Mouse (Mus musculus) midbrain, embryonic 14.5 days (tissue): Measurements from ENCODE around the gene Stoml3. TPM values are rescaled to one million over a fixed set of nuclear protein-coding genes. Genes with fewer than 3 reads are reported as not detected.

Source experiments
- ATAC-seq: fragments of 200-750 bp; cut with Nextera tagmentation; 2 replicates; pipeline ENCODE4 v1.8.0; 2017; ENCODE audit warnings: moderate number of reproducible peaks, moderate library complexity; ENCODE audit not compliant: low FRiP score, low TSS enrichment
- DNase-seq: peaks from one replicate; pipeline ENCODE4 v3.0.0-alpha.2; 2015
- H3K27ac ChIP-seq: fragments of 300-500 bp; sonication (generic); replicated peaks from 2 replicates; pipeline ENCODE4 v1.5.1; 2014; ENCODE audit warnings: mild to moderate bottlenecking, low read depth, low read length, moderate library complexity
- H3K27me3 ChIP-seq: fragments of 300-500 bp; sonication (generic); 2 replicates; pipeline ENCODE4 v1.6.1; 2014; ENCODE audit warnings: low read length, control low read depth, mixed read lengths; ENCODE audit not compliant: control insufficient read depth, insufficient read depth
- H3K36me3 ChIP-seq: fragments of 300-500 bp; sonication (generic); 2 replicates; pipeline ENCODE4 v1.6.1; 2014; ENCODE audit warnings: low read length, control low read depth; ENCODE audit not compliant: control insufficient read depth, insufficient read depth
- H3K4me1 ChIP-seq: fragments of 300-500 bp; sonication (generic); 2 replicates; pipeline ENCODE4 v1.6.1; 2014; ENCODE audit warnings: mild to moderate bottlenecking, antibody characterized with exemption, low read length, control low read depth; ENCODE audit not compliant: control insufficient read depth, insufficient read depth
- H3K4me2 ChIP-seq: fragments of 300-500 bp; sonication (generic); 2 replicates; pipeline ENCODE4 v1.6.1; 2014; ENCODE audit warnings: mild to moderate bottlenecking, low read length, moderate library complexity
- H3K4me3 ChIP-seq: fragments of 300-500 bp; sonication (generic); replicated peaks from 2 replicates; pipeline ENCODE4 v1.5.1; 2014; ENCODE audit warnings: low read depth, low read length
- H3K9ac ChIP-seq: fragments of 300-500 bp; sonication (generic); replicated peaks from 2 replicates; pipeline ENCODE4 v1.6.1; 2014; ENCODE audit warnings: mild to moderate bottlenecking, low read length, moderate library complexity
- H3K9me3 ChIP-seq: fragments of 300-500 bp; sonication (generic); 2 replicates; pipeline ENCODE4 v1.6.1; 2016; ENCODE audit warnings: low read length, control low read depth, mixed read lengths; ENCODE audit not compliant: control insufficient read depth
- WGBS: fragments of 180-500 bp; shearing (Covaris S2); extraction: QIAGEN DNeasy Blood & Tissue Kit; methylation state at CpG from one replicate; pipeline ENCODE4 v1.1.7; 2014; 5-methylcytosine and 5-hydroxymethylcytosine counted together
- polyA plus RNA-seq: library from polyadenylated mRNA; unstranded; fragments of >200 nt; fragmentation: Nextera tagmentation; extraction: Ambion mirVana; gene quantifications from 2 replicates; pipeline ENCODE4 v1.2.1, GENCODE M21; 2014

Stoml3 gene
- polyA plus RNA-seq, 1 experiment from 2014 or later: not detected

GRCm38 (mm10) chr3:53532091-53532490 lies 43.6 kb downstream of the Stoml3 start:
- Histone ChIP-seq H3K4me1 (no peaks in the 10 kb centered on the region), H3K27me3 (no peaks in the 10 kb centered on the region), H3K36me3 (no peaks in the 10 kb centered on the region), H3K4me3 (no peak overlapping the region), H3K9me3 (no peaks in the 10 kb centered on the region), H3K27ac (no peak overlapping the region), H3K9ac (no peak overlapping the region), H3K4me2 (no peak overlapping the region)
- DNase-seq (no peak), ATAC-seq (no peak)
- WGBS: 92% methylated on average over 6 of the region's 6 CpGs

- no peak overlapping the region for H3K4me2 ChIP-seq
- no peaks in the 10 kb centered on the region for H3K36me3 ChIP-seq
- H3K27me3 ChIP-seq: no peaks in the 10 kb centered on the region
- ATAC-seq (no peak), DNase-seq (no peak)
- H3K4me1 ChIP-seq: no peaks in the 10 kb centered on the region
- H3K4me3 ChIP-seq: no peak overlapping the region
- WGBS: 84% methylated on average over 7 of the region's 7 CpGs
- no peaks in the 10 kb centered on the region for H3K9me3 ChIP-seq
- no peak overlapping the region for H3K9ac ChIP-seq
- H3K27ac ChIP-seq: no peak overlapping the region
These were observed 64.2 kb downstream of the Stoml3 start for GRCm38 (mm10) chr3:53552691-53553090.

- Histone ChIP-seq H3K27ac (no peak overlapping the region), H3K9ac (no peak overlapping the region), H3K4me2 (no peak overlapping the region), H3K36me3 (no peaks in the 10 kb centered on the region), H3K4me3 (no peak overlapping the region), H3K4me1 (no peaks in the 10 kb centered on the region), H3K9me3 (no peaks in the 10 kb centered on the region), H3K27me3 (no peaks in the 10 kb centered on the region)
- no peak for ATAC-seq
- 71% methylated on average over 10 of the region's 10 CpGs for WGBS
- no peak for DNase-seq
These were observed 66.8 kb downstream of the Stoml3 start for GRCm38 (mm10) chr3:53555031-53555952.

GRCm38 (mm10) chr3:53557388-53558214 lies 69.1 kb downstream of the Stoml3 start:
- DNase-seq: peak; percentile 24
- no peak overlapping the region for H3K9ac ChIP-seq
- H3K36me3 ChIP-seq: no peaks in the 10 kb centered on the region
- H3K4me3 ChIP-seq: no peak overlapping the region
- 0 out of 2 replicates have a peak, but pooled peaks cover 6% of the 10 kb centered on the region for H3K4me1 ChIP-seq
- no peak for ATAC-seq
- no peak overlapping the region for H3K27ac ChIP-seq
- no peaks in the 10 kb centered on the region for H3K27me3 ChIP-seq
- 85% methylated on average over 16 of the region's 16 CpGs for WGBS
- H3K9me3 ChIP-seq: no peaks in the 10 kb centered on the region
- H3K4me2 ChIP-seq: no peak overlapping the region

Other genes starting within 250 kb of the Stoml3 start
- gene Nhlrc3, start 25.3 kb upstream of the Stoml3 start, polyA plus RNA-seq: 7.9 and 10.0 TPM in 2 replicates
- 20.9 and 21.8 TPM in 2 replicates for gene Proser1, start 25.0 kb upstream of the Stoml3 start, polyA plus RNA-seq
- gene Frem2, start 168.7 kb downstream of the Stoml3 start, polyA plus RNA-seq: 1.1 TPM in 2 replicates